Mouse (Mus musculus) heart, embryonic 16.5 days (tissue): Measurements from ENCODE around the gene Slc7a6. TPM values are rescaled to one million over a fixed set of nuclear protein-coding genes. Genes with fewer than 3 reads are reported as not detected.

Experiments
- ATAC-seq: fragments of 200-750 bp; cut with Nextera tagmentation; replicated peaks from 2 replicates; pipeline ENCODE4 v1.8.0; 2017; ENCODE audit warnings: moderate number of reproducible peaks; ENCODE audit not compliant: insufficient read depth, low FRiP score; ENCODE audit errors: extremely low read depth
- H3K27ac ChIP-seq: fragments of 300-500 bp; sonication (generic); 2 replicates; pipeline ENCODE4 v1.5.1; 2014; ENCODE audit warnings: mild to moderate bottlenecking, low read length, control low read depth, moderate library complexity
- H3K27me3 ChIP-seq: fragments of 300-500 bp; sonication (generic); 2 replicates; pipeline ENCODE4 v1.6.1; 2014; ENCODE audit warnings: low read length, mixed read lengths; ENCODE audit not compliant: control insufficient read depth, insufficient read depth
- H3K36me3 ChIP-seq: fragments of 300-500 bp; sonication (generic); 2 replicates; pipeline ENCODE4 v1.6.1; 2014; ENCODE audit not compliant: control insufficient read depth, insufficient read depth
- H3K4me1 ChIP-seq: fragments of 300-500 bp; sonication (generic); 2 replicates; pipeline ENCODE4 v1.6.1; 2014; ENCODE audit warnings: low read length, mixed read lengths; ENCODE audit not compliant: control insufficient read depth, insufficient read depth
- H3K4me2 ChIP-seq: fragments of 300-500 bp; sonication (generic); 2 replicates; pipeline ENCODE4 v1.6.1; 2014; ENCODE audit warnings: low read depth, mild to moderate bottlenecking, control low read depth, low read length
- H3K4me3 ChIP-seq: fragments of 300-500 bp; sonication (generic); 2 replicates; pipeline ENCODE4 v1.5.1; 2014; ENCODE audit warnings: mild to moderate bottlenecking, control low read depth, low read length
- H3K9ac ChIP-seq: fragments of 300-500 bp; sonication (generic); 2 replicates; pipeline ENCODE4 v1.6.1; 2014; ENCODE audit warnings: low read length, control low read depth
- H3K9me3 ChIP-seq: fragments of 300-500 bp; sonication (generic); replicated peaks from 2 replicates; pipeline ENCODE4 v1.6.1; 2016; ENCODE audit warnings: low read length; ENCODE audit not compliant: control insufficient read depth
- WGBS: fragments of 180-500 bp; shearing (Covaris S2); extraction: QIAGEN DNeasy Blood & Tissue Kit; methylation state at CpG from one replicate; pipeline ENCODE4 v1.1.7; 2014; 5-methylcytosine and 5-hydroxymethylcytosine counted together
- polyA plus RNA-seq: library from polyadenylated mRNA; unstranded; fragments of >200 nt; fragmentation: Nextera tagmentation; extraction: Ambion mirVana; gene quantifications from 2 replicates; pipeline ENCODE4 v1.2.1, GENCODE M21; 2015

Slc7a6 gene
- polyA plus RNA-seq, 1 experiment from 2014 or later = 21.1 TPM

DNA sequence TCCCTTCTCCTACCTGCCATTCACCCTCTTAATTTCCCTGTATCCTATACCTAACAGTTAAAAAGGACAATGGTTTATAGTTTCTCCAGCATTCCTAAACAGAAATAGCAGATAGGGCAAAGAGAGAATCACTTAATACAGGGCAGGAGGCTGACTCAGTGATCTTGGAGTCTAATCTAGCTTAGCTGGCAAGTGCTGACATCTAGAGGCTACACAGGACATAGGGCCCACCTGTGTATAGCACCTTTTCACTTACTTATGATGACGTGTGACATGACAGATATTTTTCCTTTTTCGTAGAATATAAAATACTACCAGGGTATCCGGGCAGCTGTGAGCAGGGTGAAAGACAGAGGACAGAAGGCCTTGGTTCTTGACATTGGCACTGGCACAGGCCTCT, 51.0 kb downstream of the Slc7a6 start:
- no peak overlapping the region for H3K9ac ChIP-seq
- no peaks in the 10 kb centered on the region for H3K4me1 ChIP-seq
- H3K36me3 ChIP-seq = peaks cover 36% of the 10 kb centered on the region
- no peak for ATAC-seq
- H3K4me2 ChIP-seq = no peak overlapping the region
- no peak overlapping the region for H3K4me3 ChIP-seq
- H3K27ac ChIP-seq = no peak overlapping the region
- 53% methylated on average over 3 of the region's 3 CpGs for WGBS
- H3K27me3 ChIP-seq = no peaks in the 10 kb centered on the region
- H3K9me3 ChIP-seq = no peaks in the 10 kb centered on the region

DNA sequence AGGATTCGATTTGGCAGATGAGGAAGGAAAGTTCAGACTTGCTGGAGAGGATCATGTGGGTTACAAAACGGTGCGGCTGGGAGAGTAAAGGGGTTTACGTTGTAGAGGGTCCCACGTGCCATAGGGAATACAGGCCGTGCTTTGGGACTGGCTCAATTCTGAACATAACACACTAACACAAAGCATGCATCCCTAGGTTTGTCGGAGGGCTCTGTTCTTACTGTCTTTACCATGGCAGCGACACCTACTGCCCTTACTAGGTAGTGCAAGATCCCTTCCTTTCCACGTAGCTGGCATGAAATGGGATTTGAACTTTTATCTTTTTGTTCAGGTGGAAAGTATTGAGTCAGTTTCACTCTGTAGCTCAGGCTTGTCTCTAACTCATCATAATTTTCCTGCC, 57.9 kb downstream of the Slc7a6 start:
- no peak overlapping the region for H3K4me2 ChIP-seq
- no peak for ATAC-seq
- H3K9ac ChIP-seq = no peak overlapping the region
- H3K36me3 ChIP-seq = peaks cover 40% of the 10 kb centered on the region
- H3K27me3 ChIP-seq = no peaks in the 10 kb centered on the region
- H3K4me1 ChIP-seq = no peaks in the 10 kb centered on the region
- H3K9me3 ChIP-seq = no peaks in the 10 kb centered on the region
- H3K27ac ChIP-seq = no peak overlapping the region
- WGBS = 34% methylated on average over 9 of the region's 9 CpGs
- H3K4me3 ChIP-seq = no peak overlapping the region

DNA sequence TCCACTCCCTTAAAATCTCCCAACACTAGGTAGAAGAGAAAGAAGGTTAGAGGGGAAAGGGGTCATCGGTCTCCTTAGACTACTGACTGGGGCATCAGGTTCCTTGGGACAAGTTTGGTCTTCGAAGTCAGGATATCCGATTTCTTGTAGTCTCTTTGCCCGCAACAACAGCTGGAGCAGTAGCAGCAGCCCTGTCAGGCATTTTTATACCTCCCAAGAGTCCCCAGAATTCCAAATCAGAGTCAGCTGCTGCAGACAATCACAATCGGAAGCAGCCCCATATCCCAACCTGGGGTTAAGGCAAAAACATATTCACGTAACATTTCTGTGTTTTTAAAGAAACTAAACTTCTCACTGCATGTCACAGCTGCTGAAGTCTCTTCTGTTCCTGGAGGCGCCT, 62.9 kb downstream of the Slc7a6 start:
- H3K4me1 ChIP-seq = no peaks in the 10 kb centered on the region
- no peak overlapping the region for H3K9ac ChIP-seq
- H3K4me2 ChIP-seq = no peak overlapping the region
- H3K27ac ChIP-seq = no peak overlapping the region
- 86% methylated on average over 7 of the region's 7 CpGs for WGBS
- ATAC-seq = no peak
- H3K36me3 ChIP-seq = peaks cover 30% of the 10 kb centered on the region
- no peak overlapping the region for H3K4me3 ChIP-seq
- H3K27me3 ChIP-seq = no peaks in the 10 kb centered on the region
- H3K9me3 ChIP-seq = no peaks in the 10 kb centered on the region

DNA sequence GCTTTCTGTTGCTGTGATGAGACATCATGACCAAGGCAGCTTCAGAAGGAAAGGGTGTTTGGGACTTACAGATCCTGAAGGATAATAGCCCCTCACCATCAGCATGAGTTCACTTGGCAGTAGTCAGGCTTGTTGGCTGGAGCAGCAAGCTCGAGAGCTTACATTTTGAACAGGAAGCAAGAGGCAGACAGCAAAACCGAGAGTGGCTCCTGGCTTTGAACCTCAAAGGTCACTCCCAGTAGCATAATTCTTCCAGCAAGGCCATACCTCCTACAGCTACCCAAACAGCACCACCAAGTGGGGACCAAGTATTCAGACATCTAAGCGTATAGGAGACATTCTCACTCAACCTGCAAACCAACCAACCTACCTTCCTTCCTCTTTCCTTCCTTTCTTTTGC, 64.1 kb downstream of the Slc7a6 start:
- Histone ChIP-seq H3K36me3 (peaks cover 30% of the 10 kb centered on the region), H3K4me1 (no peaks in the 10 kb centered on the region), H3K4me3 (no peak overlapping the region), H3K9me3 (no peaks in the 10 kb centered on the region), H3K27me3 (no peaks in the 10 kb centered on the region), H3K4me2 (no peak overlapping the region), H3K27ac (no peak overlapping the region), H3K9ac (no peak overlapping the region)
- WGBS = 75% methylated on average over 3 of the region's 3 CpGs
- ATAC-seq = no peak

DNA sequence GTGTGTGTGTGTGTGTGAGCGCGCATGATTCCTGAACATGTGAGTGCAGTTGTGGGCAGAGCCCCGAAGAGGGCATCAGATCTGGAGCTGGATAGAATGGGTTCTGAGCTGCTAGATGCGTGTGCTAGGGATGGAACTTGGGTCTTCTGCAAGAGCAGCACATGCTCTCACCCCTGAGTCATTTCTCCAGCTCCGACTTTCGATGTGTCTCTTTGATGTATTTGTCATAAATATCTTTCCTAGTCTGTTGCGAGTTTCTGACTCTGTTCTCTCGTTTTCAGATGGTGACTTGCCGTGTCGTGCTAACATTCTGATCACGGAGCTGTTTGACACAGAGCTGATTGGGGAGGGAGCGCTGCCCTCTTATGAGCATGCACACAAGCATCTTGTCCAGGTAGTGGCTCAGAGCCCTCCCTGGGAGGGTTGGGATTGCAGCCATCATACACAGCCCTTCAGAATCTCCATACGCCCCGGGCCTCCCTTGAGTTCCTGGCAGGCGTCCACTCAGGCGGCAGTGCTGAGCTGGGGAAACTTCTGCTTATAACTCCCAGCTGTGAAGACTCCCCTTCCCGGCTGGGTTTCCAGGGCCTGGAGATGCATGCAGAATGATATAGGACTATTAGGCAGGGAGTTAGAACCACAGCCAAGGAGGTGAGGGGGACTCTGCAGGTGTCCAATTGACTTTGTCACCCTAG, 66.1 kb downstream of the Slc7a6 start:
- peaks cover 26% of the 10 kb centered on the region for H3K36me3 ChIP-seq
- 85% methylated on average over 17 of the region's 17 CpGs for WGBS
- no peak for ATAC-seq

DNA sequence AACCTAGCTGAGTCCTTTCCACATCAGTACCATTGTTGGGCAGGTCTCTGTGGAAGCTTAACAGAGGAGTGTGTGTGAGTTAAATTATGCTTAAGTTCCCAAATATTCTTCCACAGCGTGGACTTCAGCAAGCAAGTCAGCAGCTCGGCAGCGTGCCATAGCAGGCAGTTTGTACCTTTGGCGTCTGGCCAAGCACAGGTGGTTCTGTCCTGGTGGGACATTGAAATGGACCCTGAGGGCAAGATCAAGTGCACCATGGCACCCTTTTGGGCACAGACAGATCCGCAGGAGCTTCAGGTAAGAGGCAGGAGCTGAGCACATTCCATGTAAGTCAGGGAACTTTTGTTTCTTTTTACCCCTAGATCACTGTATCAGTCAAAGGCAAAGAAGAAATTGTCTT, 68.4 kb downstream of the Slc7a6 start:
- Histone ChIP-seq H3K9me3 (no peaks in the 10 kb centered on the region), H3K27me3 (no peaks in the 10 kb centered on the region), H3K4me1 (no peaks in the 10 kb centered on the region), H3K27ac (no peak overlapping the region), H3K9ac (no peak overlapping the region), H3K4me2 (no peak overlapping the region), H3K36me3 (peaks cover 23% of the 10 kb centered on the region), H3K4me3 (no peak overlapping the region)
- 80% methylated on average over 5 of the region's 5 CpGs for WGBS
- no peak for ATAC-seq

More for the DNA sequence above, 66.1 kb downstream of the Slc7a6 start:
- H3K9me3 ChIP-seq = no peaks in the 10 kb centered on the region
- H3K27me3 ChIP-seq = no peaks in the 10 kb centered on the region
- no peaks in the 10 kb centered on the region for H3K4me1 ChIP-seq
- no peak overlapping the region for H3K4me3 ChIP-seq
- no peak overlapping the region for H3K4me2 ChIP-seq
- H3K9ac ChIP-seq = no peak overlapping the region
- H3K27ac ChIP-seq = no peak overlapping the region

Other genes with a start within 250 kb of the Slc7a6 start
- 0.79 and 0.89 TPM in 2 replicates for gene Ctrl, start 235.0 kb upstream of the Slc7a6 start, polyA plus RNA-seq
- 89.4 and 112 TPM in 2 replicates for gene Psmb10, start 230.4 kb upstream of the Slc7a6 start, polyA plus RNA-seq
- 1.3 and 1.7 TPM in 2 replicates for gene Lcat, start 225.5 kb upstream of the Slc7a6 start, polyA plus RNA-seq
- 38.5 and 43.1 TPM in 2 replicates for gene Slc12a4, start 202.8 kb upstream of the Slc7a6 start, polyA plus RNA-seq
- not detected in 2 replicates for gene Dpep3, start 189.4 kb upstream of the Slc7a6 start, polyA plus RNA-seq
- gene Dus2, start 177.5 kb upstream of the Slc7a6 start, polyA plus RNA-seq = 14.4 and 15.5 TPM in 2 replicates
- gene Dpep2nb, start 162.9 kb upstream of the Slc7a6 start, polyA plus RNA-seq = 0.13 and 0.16 TPM in 2 replicates
- gene Ddx28, start 157.0 kb upstream of the Slc7a6 start, polyA plus RNA-seq = 12.8 and 14.8 TPM in 2 replicates
- 3.7 and 4.3 TPM in 2 replicates for gene Nfatc3, start 110.0 kb upstream of the Slc7a6 start, polyA plus RNA-seq
- gene Esrp2, start 31.9 kb upstream of the Slc7a6 start, polyA plus RNA-seq = 1.9 and 6.6 TPM in 2 replicates
- 7.7 and 7.8 TPM in 2 replicates for gene Pla2g15, start 18.5 kb upstream of the Slc7a6 start, polyA plus RNA-seq
- gene Slc7a6os, start 42.1 kb downstream of the Slc7a6 start, polyA plus RNA-seq = 20.1 and 21.1 TPM in 2 replicates
- 34.1 and 34.4 TPM in 2 replicates for gene Prmt7, start 42.1 kb downstream of the Slc7a6 start, polyA plus RNA-seq
- 2.7 and 2.9 TPM in 2 replicates for gene Smpd3, start 169.1 kb downstream of the Slc7a6 start, polyA plus RNA-seq
- 12.8 and 13.3 TPM in 2 replicates for gene Zfp90, start 246.5 kb downstream of the Slc7a6 start, polyA plus RNA-seq